Mouse (Mus musculus) heart, embryonic 14.5 days (tissue): ENCODE measurements around the gene Tnfsf14. TPM values are rescaled to one million over a fixed set of nuclear protein-coding genes. Genes with fewer than 3 reads are reported as not detected.

Experiments used
- ATAC-seq: fragments of 200-750 bp; cut with Nextera tagmentation; 2 replicates; pipeline ENCODE4 v1.8.0; 2017; ENCODE audit warnings: low read depth, moderate TSS enrichment; ENCODE audit not compliant: insufficient number of reproducible peaks, insufficient read depth, low FRiP score
- H3K27ac ChIP-seq, 2 experiments: fragments of 200-500 bp in 1 of 2; fragments of 300-500 bp in 1 of 2; sonication (generic) in 1 of 2; replicated peaks in 1 of 2; 2 replicates each; pipeline ENCODE4 v1.5.1; 2012 to 2014; ENCODE audit warnings: low read depth in 2 of 2, low read length in 2 of 2, control low read depth in 1 of 2, mild to moderate bottlenecking in 1 of 2, mixed read lengths in 1 of 2; ENCODE audit not compliant: control insufficient read depth in 1 of 2, insufficient read depth in 1 of 2
- H3K27me3 ChIP-seq: fragments of 300-500 bp; sonication (generic); 2 replicates; pipeline ENCODE4 v1.6.1; 2014; ENCODE audit warnings: mild to moderate bottlenecking, low read length, control low read depth; ENCODE audit not compliant: control insufficient read depth, insufficient read depth
- H3K36me3 ChIP-seq: fragments of 300-500 bp; sonication (generic); 2 replicates; pipeline ENCODE4 v1.6.1; 2014; ENCODE audit warnings: mild to moderate bottlenecking, control low read depth, low read length, mixed read lengths; ENCODE audit not compliant: control insufficient read depth, insufficient read depth
- H3K4me1 ChIP-seq, 2 experiments: fragments of 200-500 bp in 1 of 2; fragments of 300-500 bp in 1 of 2; sonication (generic) in 1 of 2; 2 replicates each; pipeline ENCODE4 v1.6.1; 2012 to 2014; ENCODE audit warnings: low read length in 2 of 2, control low read depth in 1 of 2, mixed read lengths in 1 of 2; ENCODE audit not compliant: control insufficient read depth in 2 of 2, insufficient read depth in 2 of 2
- H3K4me2 ChIP-seq: fragments of 300-500 bp; sonication (generic); 2 replicates; pipeline ENCODE4 v1.6.1; 2014; ENCODE audit warnings: mild to moderate bottlenecking, low read length
- H3K4me3 ChIP-seq, 2 experiments: fragments of 200-500 bp in 1 of 2; fragments of 300-500 bp in 1 of 2; sonication (generic) in 1 of 2; 2 replicates each; pipeline ENCODE4 v1.5.1; 2012 to 2014; ENCODE audit warnings: low read length in 2 of 2, mild to moderate bottlenecking in 2 of 2, control low read depth in 1 of 2, low read depth in 1 of 2, moderate library complexity in 1 of 2; ENCODE audit not compliant: control insufficient read depth in 1 of 2, insufficient read depth in 1 of 2
- H3K9ac ChIP-seq: fragments of 300-500 bp; sonication (generic); 2 replicates; pipeline ENCODE4 v1.6.1; 2014; ENCODE audit warnings: mild to moderate bottlenecking, low read length
- H3K9me3 ChIP-seq: fragments of 300-500 bp; sonication (generic); 2 replicates; pipeline ENCODE4 v1.6.1; 2016; ENCODE audit warnings: low read length, control low read depth; ENCODE audit not compliant: control insufficient read depth
- WGBS: fragments of 180-500 bp; shearing (Covaris S2); extraction: QIAGEN DNeasy Blood & Tissue Kit; methylation state at CpG from one replicate; pipeline ENCODE4 v1.1.7; 2014; 5-methylcytosine and 5-hydroxymethylcytosine counted together
- microRNA-seq: library from miRNA; unstranded; fragments of <30 nt; microRNA quantifications from one replicate; pipeline ENCODE4, GENCODE M21; 2016
- polyA plus RNA-seq: library from polyadenylated mRNA; unstranded; fragments of >200 nt; fragmentation: Nextera tagmentation; extraction: Ambion mirVana; gene quantifications from 2 replicates; pipeline ENCODE4 v1.2.1, GENCODE M21; 2014

Gene Tnfsf14
- polyA plus RNA-seq, 1 experiment from 2014 or later = not detected

GRCm38 (mm10) chr17:57148343-57148742 lies 45.6 kb downstream of the Tnfsf14 start:
- Histone ChIP-seq H3K27me3 (peaks cover 52% of the 10 kb centered on the region), H3K27ac (no peak overlapping the region), H3K4me1 (no peaks in the 10 kb centered on the region; a peak in 1 of 4 replicates), H3K9ac (no peak overlapping the region), H3K4me3 (no peak overlapping the region), H3K4me2 (no peak overlapping the region), H3K36me3 (no peaks in the 10 kb centered on the region), H3K9me3 (no peaks in the 10 kb centered on the region)
- 61% methylated on average over 4 of the region's 4 CpGs for WGBS
- ATAC-seq = no peak

- 69% methylated on average over 1 of the region's 1 CpGs for WGBS
- no peak overlapping the region for H3K27ac ChIP-seq
- no peaks in the 10 kb centered on the region for H3K9me3 ChIP-seq
- H3K4me2 ChIP-seq = no peak overlapping the region
- no peaks in the 10 kb centered on the region for H3K36me3 ChIP-seq
- H3K4me3 ChIP-seq = no peak overlapping the region
- H3K9ac ChIP-seq = no peak overlapping the region
- H3K27me3 ChIP-seq = peaks cover 42% of the 10 kb centered on the region
- no peaks in the 10 kb centered on the region; a peak in 1 of 4 replicates for H3K4me1 ChIP-seq
- no peak for ATAC-seq
These were observed 48.9 kb downstream of the Tnfsf14 start for GRCm38 (mm10) chr17:57145115-57145514.

GRCm38 (mm10) chr17:57143704-57144103 lies 50.3 kb downstream of the Tnfsf14 start:
- Histone ChIP-seq H3K4me3 (no peak overlapping the region), H3K9ac (no peak overlapping the region), H3K9me3 (no peaks in the 10 kb centered on the region), H3K4me2 (no peak overlapping the region), H3K27ac (no peak overlapping the region), H3K27me3 (peaks cover 28% of the 10 kb centered on the region), H3K36me3 (no peaks in the 10 kb centered on the region), H3K4me1 (no peaks in the 10 kb centered on the region)
- 69% methylated on average over 3 of the region's 3 CpGs for WGBS
- ATAC-seq = no peak

GRCm38 (mm10) chr17:57139708-57140107 lies 54.3 kb downstream of the Tnfsf14 start:
- H3K9ac ChIP-seq = no peak overlapping the region
- no peaks in the 10 kb centered on the region for H3K36me3 ChIP-seq
- no peak overlapping the region for H3K27ac ChIP-seq
- H3K4me3 ChIP-seq = no peak overlapping the region
- no peak for ATAC-seq
- H3K4me1 ChIP-seq = no peaks in the 10 kb centered on the region
- no peaks in the 10 kb centered on the region for H3K27me3 ChIP-seq
- WGBS = 78% methylated on average over 3 of the region's 3 CpGs
- H3K4me2 ChIP-seq = no peak overlapping the region
- H3K9me3 ChIP-seq = no peaks in the 10 kb centered on the region

Small RNAs within 50 kb of the gene (microRNA-seq; reads per million reads assigned to microRNA genes)
- gene Mir6978 = not detected

Other genes with a start within 250 kb of the Tnfsf14 start
- 0.16 TPM in 1 of 2 replicates, not detected in the other for gene Acer1, start 212.1 kb downstream of the Tnfsf14 start, polyA plus RNA-seq
- 120 and 128 TPM in 2 replicates for gene Clpp, start 203.9 kb downstream of the Tnfsf14 start, polyA plus RNA-seq
- 54.9 and 55.7 TPM in 2 replicates for gene Alkbh7, start 196.8 kb downstream of the Tnfsf14 start, polyA plus RNA-seq
- gene Pspn, start 194.2 kb downstream of the Tnfsf14 start, polyA plus RNA-seq = not detected in 2 replicates
- gene Gtf2f1, start 182.9 kb downstream of the Tnfsf14 start, polyA plus RNA-seq = 29.2 and 31.0 TPM in 2 replicates
- 0.34 TPM in 1 of 2 replicates, not detected in the other for gene Gm17949, start 182.7 kb downstream of the Tnfsf14 start, polyA plus RNA-seq
- 32.2 and 36.9 TPM in 2 replicates for gene Khsrp, start 162.7 kb downstream of the Tnfsf14 start, polyA plus RNA-seq
- gene Slc25a41, start 152.5 kb downstream of the Tnfsf14 start, polyA plus RNA-seq = not detected in 2 replicates
- 0.19 and 0.27 TPM in 2 replicates for gene Crb3, start 135.1 kb downstream of the Tnfsf14 start, polyA plus RNA-seq
- gene Slc25a23, start 134.3 kb downstream of the Tnfsf14 start, polyA plus RNA-seq = 16.1 and 18.0 TPM in 2 replicates
- 0.50 and 0.69 TPM in 2 replicates for gene Dennd1c, start 115.7 kb downstream of the Tnfsf14 start, polyA plus RNA-seq
- 5.6 and 7.5 TPM in 2 replicates for gene Tubb4a, start 106.4 kb downstream of the Tnfsf14 start, polyA plus RNA-seq
- 1.9 and 2.8 TPM in 2 replicates for gene Tnfsf9, start 88.9 kb downstream of the Tnfsf14 start, polyA plus RNA-seq
- gene Cd70, start 44.4 kb downstream of the Tnfsf14 start, polyA plus RNA-seq = not detected in 2 replicates
- 0.74 and 1.00 TPM in 2 replicates for gene C3, start 34.0 kb upstream of the Tnfsf14 start, polyA plus RNA-seq
- gene Gpr108, start 54.3 kb upstream of the Tnfsf14 start, polyA plus RNA-seq = 27.4 and 29.0 TPM in 2 replicates
- gene Trip10, start 55.3 kb upstream of the Tnfsf14 start, polyA plus RNA-seq = 32.9 and 33.0 TPM in 2 replicates
- 1.4 and 2.2 TPM in 2 replicates for gene Vav1, start 84.9 kb upstream of the Tnfsf14 start, polyA plus RNA-seq
- gene Adgre1, start 164.5 kb upstream of the Tnfsf14 start, polyA plus RNA-seq = 3.8 and 4.3 TPM in 2 replicates